Mouse (Mus musculus) lung, embryonic 14.5 days (tissue): Measurements from ENCODE around the gene Hspbap1. TPM values are rescaled to one million over a fixed set of nuclear protein-coding genes. Genes with fewer than 3 reads are reported as not detected.

Experiments used
- ATAC-seq: fragments of 200-750 bp; cut with Nextera tagmentation; 2 replicates; pipeline ENCODE4 v1.8.0; 2017; ENCODE audit warnings: mild to moderate bottlenecking, moderate TSS enrichment, moderate library complexity; ENCODE audit not compliant: insufficient read depth
- DNase-seq: peaks from one replicate; pipeline ENCODE4 v3.0.0-alpha.2; 2015
- H3K27ac ChIP-seq: fragments of 300-500 bp; sonication (generic); 2 replicates; pipeline ENCODE4 v1.5.1; 2014; ENCODE audit warnings: low read depth, mild to moderate bottlenecking, moderate library complexity
- H3K27me3 ChIP-seq: fragments of 300-500 bp; sonication (generic); 2 replicates; pipeline ENCODE4 v1.6.1; 2014; ENCODE audit warnings: low read length, control low read depth; ENCODE audit not compliant: insufficient read depth
- H3K36me3 ChIP-seq: fragments of 300-500 bp; sonication (generic); 2 replicates; pipeline ENCODE4 v1.6.1; 2014; ENCODE audit warnings: control low read depth; ENCODE audit not compliant: insufficient read depth
- H3K4me1 ChIP-seq: fragments of 300-500 bp; sonication (generic); 2 replicates; pipeline ENCODE4 v1.6.1; 2014; ENCODE audit warnings: antibody characterized with exemption, control low read depth; ENCODE audit not compliant: insufficient read depth
- H3K4me2 ChIP-seq: fragments of 300-500 bp; sonication (generic); 2 replicates; pipeline ENCODE4 v1.6.1; 2014; ENCODE audit warnings: mild to moderate bottlenecking
- H3K4me3 ChIP-seq: fragments of 300-500 bp; sonication (generic); 2 replicates; pipeline ENCODE4 v1.5.1; 2014; ENCODE audit warnings: low read depth, low read length
- H3K9ac ChIP-seq: fragments of 300-500 bp; sonication (generic); 2 replicates; pipeline ENCODE4 v1.6.1; 2014
- H3K9me3 ChIP-seq: fragments of 300-500 bp; sonication (generic); 2 replicates; pipeline ENCODE4 v1.6.1; 2016; ENCODE audit warnings: low read depth, low read length, control low read depth
- CTCF ChIP-seq: IDR thresholded peaks from 2 replicates; pipeline ENCODE4 v1.5.1; 2016; ENCODE audit warnings: antibody characterized with exemption, low read depth
- WGBS: fragments of 180-500 bp; shearing (Covaris S2); extraction: QIAGEN DNeasy Blood & Tissue Kit; methylation state at CpG from one replicate; pipeline ENCODE4 v1.1.7; 2014; 5-methylcytosine and 5-hydroxymethylcytosine counted together
- polyA plus RNA-seq: library from polyadenylated mRNA; unstranded; fragments of >200 nt; fragmentation: Nextera tagmentation; extraction: Ambion mirVana; gene quantifications from 2 replicates; pipeline ENCODE4 v1.2.1, GENCODE M21; 2014

Hspbap1 gene
- polyA plus RNA-seq, 1 experiment from 2014 or later: 16.0 TPM

DNA sequence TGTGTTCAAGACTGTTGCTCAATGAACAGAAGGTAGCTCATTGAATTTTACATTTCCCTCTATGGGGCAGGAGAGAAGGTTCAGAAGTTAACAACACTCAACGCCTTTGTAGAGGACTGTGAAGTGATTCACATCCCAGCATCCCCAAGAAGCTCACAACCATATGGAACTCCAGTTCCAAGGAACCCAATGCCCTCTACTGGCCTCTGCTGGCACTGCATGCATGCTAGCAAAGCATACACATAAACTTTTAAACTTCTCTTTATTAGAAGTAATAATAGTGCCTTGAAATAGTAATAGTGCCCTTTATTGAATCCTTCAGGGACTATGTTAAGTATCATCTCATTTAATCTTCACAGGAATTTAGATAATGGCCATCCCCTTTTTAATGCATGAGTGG is 91.9 kb downstream of the Hspbap1 start:
- Histone ChIP-seq H3K36me3 (no peaks in the 10 kb centered on the region), H3K4me2 (no peak overlapping the region), H3K27ac (no peak overlapping the region), H3K9ac (no peak overlapping the region), H3K4me1 (no peaks in the 10 kb centered on the region), H3K27me3 (no peaks in the 10 kb centered on the region), H3K9me3 (no peaks in the 10 kb centered on the region), H3K4me3 (no peak overlapping the region)
- TF ChIP-seq CTCF: peak; percentile 53
- no peak for ATAC-seq
- 93% methylated on average over 1 of the region's 1 CpGs for WGBS
- peak; percentile 21 for DNase-seq

DNA sequence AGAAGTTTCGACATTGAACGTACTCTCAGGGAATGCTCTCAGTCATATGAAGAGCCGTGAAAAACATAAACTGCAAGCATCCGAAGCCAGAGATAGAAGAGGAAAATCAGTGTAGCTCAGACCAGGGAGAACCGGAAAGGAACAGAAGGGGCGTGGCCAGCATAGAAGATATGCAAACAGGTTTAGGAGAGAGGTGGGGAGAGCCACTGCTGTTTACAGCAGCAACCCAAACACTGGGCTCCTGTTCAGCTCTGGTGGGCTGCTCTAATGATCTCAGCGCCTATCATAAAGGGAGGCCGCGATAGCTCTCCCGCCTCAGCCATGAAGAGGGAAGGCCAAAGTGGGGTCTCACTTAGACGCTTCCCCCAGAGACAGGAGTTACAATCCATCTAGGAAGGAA is 97.6 kb downstream of the Hspbap1 start:
- peaks cover 22% of the 10 kb centered on the region for H3K27me3 ChIP-seq
- no peak for TF ChIP-seq CTCF
- H3K36me3 ChIP-seq: no peaks in the 10 kb centered on the region
- H3K9ac ChIP-seq: no peak overlapping the region
- H3K27ac ChIP-seq: no peak overlapping the region
- WGBS: 64% methylated on average over 11 of the region's 11 CpGs
- no peaks in the 10 kb centered on the region for H3K4me1 ChIP-seq
- no peaks in the 10 kb centered on the region for H3K9me3 ChIP-seq
- no peak for DNase-seq
- no peak overlapping the region for H3K4me3 ChIP-seq
- no peak overlapping the region for H3K4me2 ChIP-seq
- no peak for ATAC-seq

DNA sequence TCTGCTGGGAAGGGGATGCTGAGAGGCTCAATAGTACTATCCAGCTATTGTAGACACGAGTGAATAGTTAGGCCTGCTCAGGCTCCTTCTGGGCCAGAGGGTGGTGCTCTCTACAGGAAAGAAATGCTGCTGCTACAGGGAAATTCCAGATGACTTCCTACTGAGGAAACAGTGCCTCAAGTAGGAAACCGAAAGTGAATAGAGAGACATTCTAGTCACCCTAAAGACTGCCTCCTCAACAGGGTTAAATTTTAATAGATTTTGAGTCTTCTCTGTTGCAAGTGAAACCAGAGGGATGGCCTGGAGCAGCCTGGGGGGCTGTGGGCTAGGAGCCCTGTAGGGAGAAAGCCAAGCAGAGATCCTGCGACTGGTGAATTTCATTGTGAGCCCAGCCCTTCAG is 99.0 kb downstream of the Hspbap1 start:
- ATAC-seq: no peak
- Histone ChIP-seq H3K4me2 (peak overlapping the region; percentile 26; the same call in 1 of the 2 replicates), H3K9ac (no peak overlapping the region), H3K4me3 (no peak overlapping the region), H3K4me1 (no peaks in the 10 kb centered on the region), H3K27ac (no peak overlapping the region), H3K36me3 (no peaks in the 10 kb centered on the region), H3K9me3 (no peaks in the 10 kb centered on the region), H3K27me3 (peaks cover 28% of the 10 kb centered on the region)
- 0 out of 2 replicates have a peak, but pooled peaks have one; percentile 13 for TF ChIP-seq CTCF
- peak; percentile 43 for DNase-seq
- 35% methylated on average over 3 of the region's 3 CpGs for WGBS

DNA sequence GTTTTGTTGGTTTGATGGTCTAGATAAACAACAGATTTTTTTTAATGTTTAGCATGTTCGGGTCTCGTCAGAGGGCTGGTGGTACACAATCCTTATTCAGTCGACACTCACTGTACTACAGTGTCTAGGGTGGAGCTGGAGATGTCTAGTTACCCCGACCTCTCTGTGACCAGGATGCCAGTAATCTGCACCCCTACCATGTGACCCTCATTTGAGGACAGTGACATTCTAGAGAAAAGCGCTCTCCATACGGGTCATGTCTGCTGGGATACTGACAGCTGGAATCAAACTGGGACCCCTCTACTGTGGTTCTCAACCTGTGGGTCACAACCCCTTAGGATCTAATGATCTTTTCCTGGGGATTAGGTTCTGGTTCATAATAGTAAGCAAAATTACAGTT is 99.5 kb downstream of the Hspbap1 start:
- Histone ChIP-seq H3K36me3 (no peaks in the 10 kb centered on the region), H3K4me1 (no peaks in the 10 kb centered on the region), H3K9me3 (no peaks in the 10 kb centered on the region), H3K4me3 (no peak overlapping the region), H3K27me3 (peaks cover 28% of the 10 kb centered on the region), H3K27ac (no peak overlapping the region), H3K9ac (no peak overlapping the region), H3K4me2 (peak overlapping the region; percentile 26; the same call in 1 of the 2 replicates)
- 57% methylated on average over 6 of the region's 6 CpGs for WGBS
- ATAC-seq (no peak), DNase-seq (no peak)
- TF ChIP-seq CTCF: no peak

DNA sequence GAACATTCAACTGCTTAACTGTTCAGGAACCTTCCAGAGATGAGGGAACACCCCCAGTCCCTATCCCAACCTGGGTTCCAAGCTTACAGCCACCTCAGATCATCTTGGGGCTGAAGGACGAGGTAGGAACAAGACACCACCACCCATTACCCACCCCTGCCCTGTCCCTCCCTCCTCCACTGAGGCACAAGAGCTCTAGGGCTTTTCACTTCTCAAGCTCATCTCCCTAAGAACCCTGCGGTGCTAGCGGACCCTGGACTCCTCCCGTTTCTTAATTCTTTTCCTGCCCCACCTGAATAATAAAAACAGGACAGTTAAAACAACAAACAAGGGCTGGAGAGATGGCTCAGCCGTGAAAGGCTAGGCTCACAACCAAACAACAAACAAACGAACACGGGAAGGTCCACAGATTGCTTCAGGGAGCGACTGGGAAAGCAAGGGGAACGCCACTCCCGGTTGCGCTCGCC is 100.4 kb downstream of the Hspbap1 start:
- no peak for TF ChIP-seq CTCF
- no peak for DNase-seq
- peak overlapping the region; percentile 65 for H3K4me3 ChIP-seq
- peak overlapping the region; percentile 74 for H3K4me2 ChIP-seq
- H3K9me3 ChIP-seq: no peaks in the 10 kb centered on the region
- no peaks in the 10 kb centered on the region for H3K36me3 ChIP-seq
- H3K27ac ChIP-seq: no peak overlapping the region
- ATAC-seq: 0 out of 2 replicates have a peak, but pooled peaks have one; percentile 18
- H3K9ac ChIP-seq: peak overlapping the region; percentile 73
- 3% methylated on average over 12 of the region's 12 CpGs for WGBS
- peaks cover 28% of the 10 kb centered on the region for H3K27me3 ChIP-seq
- no peaks in the 10 kb centered on the region for H3K4me1 ChIP-seq

DNA sequence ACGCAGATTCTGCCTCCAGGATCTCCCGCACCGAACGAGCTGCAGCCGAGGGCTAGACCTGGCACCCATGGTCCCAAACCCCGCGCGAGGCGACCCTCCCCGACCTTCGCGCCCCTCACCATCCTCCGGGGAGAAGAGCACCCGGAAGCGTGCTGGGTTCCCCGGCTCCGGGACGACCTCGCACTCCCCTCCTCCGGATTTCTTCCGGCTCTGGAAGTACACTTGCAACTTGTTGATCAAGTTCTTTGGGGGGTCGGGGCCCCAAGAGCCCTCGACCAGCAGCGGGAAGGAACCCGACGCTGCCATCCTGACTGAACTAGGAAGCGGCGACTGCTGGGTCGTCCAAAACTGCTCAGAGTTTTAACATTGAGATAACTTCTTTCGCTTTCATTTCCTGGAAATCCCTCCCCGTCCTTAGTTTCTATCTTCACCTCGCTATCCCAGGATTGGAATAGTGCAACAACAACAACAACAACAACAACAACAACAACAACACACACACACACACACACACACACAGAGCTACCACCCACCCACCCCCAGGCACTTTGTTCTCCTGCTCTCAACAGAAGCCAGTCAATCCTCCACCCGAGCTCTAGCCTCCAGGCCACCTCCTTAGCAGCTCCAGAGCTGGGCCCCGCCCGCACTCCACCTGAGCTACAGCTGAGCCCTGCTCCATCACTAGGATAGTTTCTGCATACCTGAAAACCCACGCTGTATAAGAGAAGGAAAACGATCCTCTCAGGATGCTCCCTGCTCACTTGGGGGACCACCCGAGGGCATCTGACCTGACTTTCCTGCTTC is 101.1 kb downstream of the Hspbap1 start, which contains the start of gene Parp14:
Gene Parp14, minus strand, starts transcription at position 497 of the 804 bp plus-strand sequence.
- Histone ChIP-seq H3K36me3 (no peaks in the 10 kb centered on the region), H3K4me1 (no peaks in the 10 kb centered on the region), H3K9ac (peak within 1 kb of the TSS; percentile 73), H3K9me3 (no peaks in the 10 kb centered on the region), H3K4me3 (peak within 1 kb of the TSS; percentile 65), H3K4me2 (peak within 1 kb of the TSS; percentile 74), H3K27ac (no peak within 1 kb of the TSS), H3K27me3 (peaks cover 28% of the 10 kb centered on the region)
- TF ChIP-seq CTCF: no peak
- ATAC-seq (peak; percentile 68; the same call in 1 of the 2 replicates), DNase-seq (peak; percentile 56)
- WGBS: 1% methylated on average over 38 of the region's 38 CpGs

DNA sequence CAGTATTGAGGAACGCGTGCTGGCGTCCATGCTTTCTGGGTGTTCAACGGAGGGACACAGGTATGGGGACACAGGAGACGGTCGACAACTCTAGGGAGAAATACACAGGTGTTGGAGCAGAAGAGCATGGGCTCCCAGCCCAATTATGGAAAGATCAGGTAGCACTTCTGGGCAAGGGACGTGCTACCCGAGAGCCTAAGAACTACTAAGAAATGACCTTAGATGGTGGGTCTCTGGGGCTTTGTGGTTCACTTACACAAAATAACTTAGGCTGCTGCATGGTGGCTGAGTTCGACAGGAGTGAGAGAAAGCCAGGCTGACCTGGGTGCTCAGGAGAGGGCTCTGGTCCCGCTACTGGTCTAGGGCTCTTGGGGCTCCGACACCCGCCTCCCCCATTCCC is 101.7 kb downstream of the Hspbap1 start:
- Histone ChIP-seq H3K4me3 (peak overlapping the region; percentile 65), H3K27me3 (peaks cover 28% of the 10 kb centered on the region), H3K27ac (no peak overlapping the region), H3K9me3 (no peaks in the 10 kb centered on the region), H3K4me2 (peak overlapping the region; percentile 74), H3K9ac (no peak overlapping the region), H3K4me1 (no peaks in the 10 kb centered on the region), H3K36me3 (no peaks in the 10 kb centered on the region)
- TF ChIP-seq CTCF: no peak
- ATAC-seq (no peak; the same call in 1 of the 2 replicates), DNase-seq (no peak)
- 22% methylated on average over 12 of the region's 12 CpGs for WGBS
